Mouse (Mus musculus): Measurements from ENCODE around the gene Phf6.
A peak's percentile ranks its signal among the peaks of the same experiment; 100 is the strongest.

- TF ChIP-seq EP300 (IDR thresholded peaks at IDR 0.05) (no peak), CTCF (IDR thresholded peaks at IDR 0.05) (peak; percentile 14)
Measured at GRCm38 (mm10) chrX:52911587-52912371, at the start of gene Phf6.

Data from lung, postnatal 0 days (tissue).